Mouse (Mus musculus) ES-E14 (cell line): Measurements from ENCODE around the gene Marf1. TPM values are rescaled to one million over a fixed set of nuclear protein-coding genes. Genes with fewer than 3 reads are reported as not detected.

Experiments used
- DNase-seq: peaks from one replicate; pipeline ENCODE4 v3.0.0-alpha.2; 2013; ENCODE audit warnings: low read depth, low spot score
- H3K27ac ChIP-seq: 2 replicates; pipeline ENCODE4 v1.5.1; 2012; ENCODE audit warnings: low read depth, mild to moderate bottlenecking, low read length, moderate library complexity, mixed read lengths; ENCODE audit not compliant: poor library complexity, insufficient read depth, severe bottlenecking
- H3K36me3 ChIP-seq: 2 replicates; pipeline ENCODE4 v1.6.1; 2012; ENCODE audit warnings: mild to moderate bottlenecking, low read length, moderate library complexity, mixed read lengths; ENCODE audit not compliant: control insufficient read depth, poor library complexity, insufficient read depth, severe bottlenecking
- H3K4me1 ChIP-seq, 2 experiments: fragments of 150-350 bp in 1 of 2; sonication (generic) in 1 of 2; 2 replicates each; pipeline ENCODE4 v1.6.1; 2012; ENCODE audit warnings: low read length in 2 of 2, mild to moderate bottlenecking in 1 of 2, mixed read lengths in 1 of 2; ENCODE audit not compliant: control insufficient read depth in 2 of 2, insufficient read depth in 2 of 2, poor library complexity in 1 of 2
- H3K4me3 ChIP-seq, 2 experiments: fragments of 150-350 bp in 1 of 2; sonication (generic) in 1 of 2; 2 replicates each; pipeline ENCODE4 v1.5.1; 2012; ENCODE audit warnings: low read length in 2 of 2, low read depth in 1 of 2, mild to moderate bottlenecking in 1 of 2, mixed read lengths in 1 of 2; ENCODE audit not compliant: insufficient read depth in 1 of 2, poor library complexity in 1 of 2, severe bottlenecking in 1 of 2
- H3K9ac ChIP-seq: 2 replicates; pipeline ENCODE4 v1.6.1; 2012; ENCODE audit warnings: low read depth, mild to moderate bottlenecking, low read length, mixed read lengths; ENCODE audit not compliant: poor library complexity, insufficient read depth, severe bottlenecking
- H3K9me3 ChIP-seq: fragments of 150-350 bp; sonication (generic); 2 replicates; pipeline ENCODE4 v1.6.1; 2012; ENCODE audit warnings: low read depth, mild to moderate bottlenecking, low read length; ENCODE audit not compliant: control insufficient read depth, insufficient read depth
- CHD2 ChIP-seq: IDR thresholded peaks from 2 replicates; pipeline ENCODE4 v1.6.1; 2014; ENCODE audit warnings: mild to moderate bottlenecking, low read depth, low read length, inconsistent platforms
- HCFC1 ChIP-seq: IDR thresholded peaks from 2 replicates; pipeline ENCODE4 v1.6.1; 2012; ENCODE audit warnings: low read length, inconsistent platforms, borderline replicate concordance; ENCODE audit not compliant: insufficient read depth
- MAFK ChIP-seq: IDR thresholded peaks from 2 replicates; pipeline ENCODE4 v1.6.1; 2014; ENCODE audit warnings: mild to moderate bottlenecking, low read depth, low read length, inconsistent platforms; ENCODE audit not compliant: insufficient read depth
- ZC3H11A ChIP-seq: IDR thresholded peaks from 2 replicates; pipeline ENCODE4 v1.6.1; 2012; ENCODE audit warnings: low read depth, mild to moderate bottlenecking, inconsistent platforms, low read length, borderline replicate concordance
- ZNF384 ChIP-seq: IDR thresholded peaks from 2 replicates; pipeline ENCODE4 v1.6.1; 2012; ENCODE audit warnings: low read depth, low read length, inconsistent platforms
- in situ Hi-C, 2 experiments: fragments of 600-800 bp; cut with MboI; formaldehyde crosslinking; loops; one replicate each; pipeline ENCODE4 v1.15.1; 2025; ENCODE audit warnings: low sequenced_read_pairs in 2 of 2, inconsistent platforms in 1 of 2; ENCODE audit not compliant: unreplicated experiment in 2 of 2
- total RNA-seq: library from RNA; depleted of rRNA; stranded (reverse); fragments of 300-350 nt; gene quantifications from 2 replicates; pipeline ENCODE4 v1.2.3, GENCODE M21; 2012

Marf1 gene
- total RNA-seq, 1 experiment: 24.1 TPM

DNA sequence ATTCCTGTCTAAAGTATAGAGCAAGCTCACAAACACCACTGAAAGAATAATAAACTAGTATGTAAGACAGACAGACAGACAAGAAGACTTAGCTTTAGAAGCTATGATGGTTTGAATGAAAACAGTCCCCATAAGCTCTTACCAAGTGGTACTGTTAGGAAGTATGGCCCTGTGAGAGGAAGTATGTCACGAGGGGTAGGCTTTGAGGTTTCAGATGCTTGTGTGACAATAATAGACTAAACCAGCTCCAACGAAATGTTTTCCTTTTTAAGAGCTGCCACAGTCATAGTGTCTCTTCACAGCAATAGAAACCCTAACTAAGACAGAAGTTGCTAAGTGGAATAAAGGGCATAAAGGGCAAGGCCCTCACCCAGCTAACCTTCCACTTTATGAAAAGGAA is 28.1 kb downstream of the Marf1 start:
- Histone ChIP-seq H3K27ac (no peak overlapping the region), H3K4me3 (no peak overlapping the region), H3K9ac (no peak overlapping the region), H3K36me3 (peaks cover 21% of the 10 kb centered on the region), H3K9me3 (no peaks in the 10 kb centered on the region), H3K4me1 (no peaks in the 10 kb centered on the region)
- TF ChIP-seq CHD2: no peak
- no peak for TF ChIP-seq ZNF384
- TF ChIP-seq ZC3H11A: no peak
- no peak for TF ChIP-seq MAFK
- TF ChIP-seq HCFC1: no peak
- in situ Hi-C loops: no loop called here
- DNase-seq: no peak

DNA sequence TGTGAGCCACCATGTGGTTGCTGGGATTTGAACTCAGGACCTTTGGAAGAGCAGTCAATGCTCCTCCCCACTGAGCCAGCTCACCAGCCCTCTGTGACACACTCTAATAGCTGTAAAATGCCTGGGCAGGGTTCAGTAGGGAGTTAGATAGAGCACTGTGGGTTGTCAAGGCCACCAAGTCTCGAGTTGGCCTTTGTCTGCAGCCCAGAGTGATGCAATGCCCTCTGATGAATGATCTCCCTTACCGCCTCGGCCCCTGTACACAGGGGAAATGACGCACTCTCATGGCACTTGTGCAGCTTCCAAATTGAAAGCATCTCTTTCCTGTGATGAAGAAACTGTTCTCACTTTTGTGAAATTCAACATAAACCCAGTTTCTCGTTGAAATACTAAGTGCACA is 31.3 kb downstream of the Marf1 start:
- no peak for DNase-seq
- Histone ChIP-seq H3K9me3 (no peaks in the 10 kb centered on the region), H3K9ac (no peak overlapping the region), H3K4me3 (no peak overlapping the region), H3K36me3 (peaks cover 26% of the 10 kb centered on the region), H3K4me1 (no peaks in the 10 kb centered on the region), H3K27ac (no peak overlapping the region)
- in situ Hi-C loops: no loop called here
- TF ChIP-seq HCFC1 (no peak), CHD2 (no peak), MAFK (no peak), ZC3H11A (no peak)

DNA sequence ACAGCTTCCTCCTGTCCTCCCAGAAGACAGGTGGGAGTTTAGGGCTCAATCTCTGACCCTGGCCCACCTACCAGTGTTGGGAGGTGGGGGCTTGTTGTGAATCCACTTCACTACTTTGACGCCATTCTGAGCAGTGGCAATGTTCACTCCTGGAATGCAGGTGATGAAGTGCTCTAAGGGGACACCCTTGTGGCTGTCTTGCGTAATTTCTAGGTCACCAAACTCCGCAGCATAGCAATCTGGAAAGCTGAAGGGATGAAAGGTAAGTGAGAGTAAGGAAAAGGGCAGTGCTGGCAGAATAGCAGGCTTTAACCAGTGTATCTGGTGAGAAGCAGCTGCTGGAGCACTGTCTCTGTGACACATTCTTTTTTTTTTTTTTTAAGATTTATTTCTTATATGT is 31.8 kb downstream of the Marf1 start:
- TF ChIP-seq CHD2: no peak
- no peak; the same call in 1 of the 2 replicates for TF ChIP-seq ZC3H11A
- TF ChIP-seq HCFC1: no peak
- no peak for TF ChIP-seq MAFK
- TF ChIP-seq ZNF384: no peak
- Histone ChIP-seq H3K27ac (no peak overlapping the region), H3K9me3 (no peaks in the 10 kb centered on the region), H3K9ac (no peak overlapping the region), H3K4me1 (no peaks in the 10 kb centered on the region), H3K4me3 (no peak overlapping the region), H3K36me3 (peaks cover 23% of the 10 kb centered on the region)
- in situ Hi-C loops: no loop called here
- no peak for DNase-seq

DNA sequence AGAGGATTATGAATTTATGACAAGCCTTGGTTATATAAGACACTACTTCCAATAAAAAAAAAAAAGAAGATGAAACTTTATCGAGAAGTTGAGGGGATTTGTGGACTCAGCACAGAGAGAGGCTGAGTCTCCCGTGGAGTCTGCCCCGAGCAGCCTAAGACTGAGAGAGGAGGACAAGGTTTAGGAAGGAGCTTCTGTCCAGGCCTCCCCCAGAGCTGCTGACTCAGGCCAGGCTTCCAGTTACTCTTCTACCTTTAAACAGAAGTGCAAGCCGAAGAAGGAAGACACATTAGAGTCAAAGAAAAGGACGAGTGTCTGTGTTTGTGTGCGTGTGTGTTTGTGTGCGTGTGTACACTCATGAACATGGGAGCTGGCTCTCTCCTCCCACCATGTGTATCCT is 32.4 kb downstream of the Marf1 start:
- in situ Hi-C loops: no loop called here
- H3K4me3 ChIP-seq: no peak overlapping the region
- H3K9ac ChIP-seq: no peak overlapping the region
- H3K9me3 ChIP-seq: no peaks in the 10 kb centered on the region
- DNase-seq: no peak
- TF ChIP-seq CHD2 (no peak), HCFC1 (no peak), ZC3H11A (no peak), ZNF384 (no peak), MAFK (no peak)
- H3K36me3 ChIP-seq: peaks cover 21% of the 10 kb centered on the region
- H3K4me1 ChIP-seq: no peaks in the 10 kb centered on the region
- no peak overlapping the region for H3K27ac ChIP-seq

DNA sequence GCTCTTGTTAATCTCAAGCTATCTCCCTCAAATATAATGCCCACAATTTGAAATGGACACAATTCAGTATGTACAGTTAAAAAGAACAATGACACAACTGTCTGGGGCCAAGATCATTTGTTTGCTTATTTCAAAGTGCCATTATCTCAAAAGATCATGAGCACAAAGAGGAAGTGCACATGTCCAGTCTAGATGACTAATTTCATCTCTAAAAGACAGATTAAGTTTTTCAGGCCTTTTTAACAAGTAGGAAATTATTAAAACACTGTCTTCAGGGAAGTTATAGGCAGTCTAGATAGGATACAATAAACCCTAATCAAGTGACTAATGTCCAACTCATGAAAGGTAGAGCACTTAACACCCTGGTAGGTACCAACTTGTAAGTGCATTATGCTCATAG is 34.2 kb downstream of the Marf1 start:
- H3K4me3 ChIP-seq: no peak overlapping the region
- H3K27ac ChIP-seq: no peak overlapping the region
- TF ChIP-seq CHD2: no peak
- no peak for TF ChIP-seq ZC3H11A
- no peak for TF ChIP-seq HCFC1
- no peak for TF ChIP-seq MAFK
- TF ChIP-seq ZNF384: no peak
- H3K36me3 ChIP-seq: peaks cover 21% of the 10 kb centered on the region
- H3K9me3 ChIP-seq: no peaks in the 10 kb centered on the region
- in situ Hi-C loops: loop anchor here in 1 of 2 experiments (10.0 kb wide), 1 partner anchor 224 kb away; the partner anchor contains the start of genes Mpv17l and Pdxdc1
- DNase-seq: no peak
- no peak overlapping the region for H3K9ac ChIP-seq
- H3K4me1 ChIP-seq: peaks cover 0 to 6% of the 10 kb centered on the region in 2 experiments; a peak in 2 of 4 replicates
